Mouse (Mus musculus) induced T-regulatory cell, adult 2 months (primary cell): ENCODE data around the gene Panx1.

ENCODE experiments used
- DNase-seq: peaks from one replicate; pipeline ENCODE4 v3.0.0-alpha.2; 2012; ENCODE audit warnings: low read depth

Panx1 gene

GRCm38 (mm10) chr9:14970805-14971525 lies 74.3 kb downstream of the Panx1 start:
- no peak for DNase-seq

GRCm38 (mm10) chr9:14970211-14970610 lies 75.1 kb downstream of the Panx1 start:
- DNase-seq, result no peak

- no peak for DNase-seq
These were observed 77.7 kb downstream of the Panx1 start for GRCm38 (mm10) chr9:14967598-14967997.

GRCm38 (mm10) chr9:14966787-14967186 lies 78.5 kb downstream of the Panx1 start:
- DNase-seq, result peak; percentile 42

- no peak for DNase-seq
These were observed 79.9 kb downstream of the Panx1 start for GRCm38 (mm10) chr9:14965368-14965767.

- no peak for DNase-seq
These were observed 82.5 kb downstream of the Panx1 start for GRCm38 (mm10) chr9:14962769-14963168.

GRCm38 (mm10) chr9:14954659-14955058 lies 90.6 kb downstream of the Panx1 start:
- DNase-seq, result no peak
